Mouse (Mus musculus) cerebellum, adult 9-11 months (tissue): ENCODE results near the gene Ccdc85c.

Source experiments
- DNase-seq: peaks from one replicate; pipeline ENCODE4 v3.0.0; 2022

Gene Ccdc85c

DNA sequence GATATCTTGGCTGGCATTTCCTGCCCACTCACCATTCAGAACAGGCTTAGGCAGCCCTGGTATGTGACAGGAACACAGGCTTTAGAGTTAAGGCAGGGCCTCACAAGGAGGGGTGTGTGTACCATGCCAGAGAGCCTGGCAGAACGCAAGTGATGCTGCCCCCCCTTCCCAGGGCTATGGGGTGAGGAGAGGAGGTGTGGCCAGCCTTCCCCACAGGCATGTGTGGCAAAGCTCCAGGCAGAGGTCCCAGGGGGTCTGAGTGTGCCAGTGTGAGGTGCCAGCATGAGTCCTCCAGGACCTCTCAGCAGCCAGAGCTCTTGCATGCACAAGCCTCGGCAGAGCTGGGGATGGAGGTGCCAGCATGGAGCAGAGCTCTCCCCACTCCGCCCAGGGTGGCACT, 19.4 kb upstream of the Ccdc85c start:
- DNase-seq = no peak

DNA sequence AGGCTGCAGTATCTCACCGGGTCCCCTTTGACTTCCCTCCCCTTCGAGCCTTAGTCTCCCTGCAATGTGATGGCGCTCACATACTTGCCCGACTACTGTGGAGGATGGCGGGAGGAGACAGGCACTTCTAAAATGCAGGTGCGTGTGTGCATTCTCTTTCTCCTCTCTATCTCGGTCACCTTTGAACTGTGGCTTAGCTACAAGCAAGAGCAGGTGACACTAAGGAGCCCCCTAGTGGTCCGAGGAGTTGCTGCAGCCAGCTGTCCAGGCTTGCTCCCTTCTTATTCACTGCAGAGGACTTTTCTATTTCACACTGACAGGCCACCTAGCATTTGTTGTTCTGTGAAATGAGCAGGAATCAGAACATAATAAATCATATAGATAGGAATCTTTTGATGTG, 17.7 kb upstream of the Ccdc85c start:
- DNase-seq = peak; percentile 79

DNA sequence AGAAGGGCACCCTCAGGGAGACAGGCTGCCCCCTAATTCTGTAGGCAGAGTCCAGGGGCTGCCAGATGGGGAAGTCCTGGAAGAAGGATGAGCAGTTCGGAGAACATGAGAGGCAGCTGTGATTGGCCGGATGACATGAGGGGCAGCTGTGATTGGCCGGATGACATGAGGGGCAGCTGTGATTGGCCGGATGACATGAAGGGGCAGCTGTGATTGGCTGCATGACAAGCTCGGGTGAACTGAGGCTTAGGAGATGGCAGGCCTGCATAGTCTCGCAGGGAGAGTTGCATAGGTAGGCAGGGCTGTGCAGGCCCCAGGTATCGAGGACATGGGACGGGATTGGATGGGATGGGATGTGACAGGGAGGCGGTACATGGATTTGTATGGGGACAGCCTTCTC, 17.2 kb upstream of the Ccdc85c start:
- no peak for DNase-seq

DNA sequence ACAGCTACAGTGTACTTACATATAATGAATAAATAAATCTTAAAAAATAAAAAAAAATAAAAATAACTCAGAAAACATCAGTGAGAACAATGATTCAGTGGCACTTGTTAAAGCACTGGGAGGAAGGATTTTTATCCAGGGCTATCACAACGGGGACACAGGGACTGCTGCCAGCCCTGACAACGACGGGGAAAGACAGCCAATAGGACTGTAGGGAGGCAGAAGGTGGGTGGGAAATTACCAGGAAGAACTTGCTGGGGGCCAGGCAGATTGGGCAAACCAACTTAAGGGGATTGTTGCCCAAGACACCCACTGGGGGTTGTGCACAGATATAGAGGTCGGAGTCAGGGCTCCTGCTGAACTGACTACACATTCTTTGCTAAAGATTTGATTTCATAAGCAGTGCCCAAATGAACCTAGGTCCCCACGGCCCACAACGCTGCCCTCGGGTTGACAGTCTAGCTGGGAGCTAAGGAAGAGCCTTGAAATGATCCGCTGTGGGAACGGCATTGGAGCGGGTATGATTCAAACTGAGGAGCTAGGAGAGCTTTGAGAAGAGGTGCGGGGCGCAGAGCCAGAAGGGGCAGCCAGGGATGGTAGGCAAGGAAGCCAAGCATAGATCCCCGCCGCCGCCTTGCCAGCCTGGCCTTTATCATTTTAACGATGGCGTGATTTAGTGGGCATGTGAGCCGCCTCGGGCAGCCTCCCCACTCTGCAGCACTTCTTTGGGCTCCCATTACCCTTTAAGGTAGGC, 13.1 kb upstream of the Ccdc85c start:
- DNase-seq = no peak

DNA sequence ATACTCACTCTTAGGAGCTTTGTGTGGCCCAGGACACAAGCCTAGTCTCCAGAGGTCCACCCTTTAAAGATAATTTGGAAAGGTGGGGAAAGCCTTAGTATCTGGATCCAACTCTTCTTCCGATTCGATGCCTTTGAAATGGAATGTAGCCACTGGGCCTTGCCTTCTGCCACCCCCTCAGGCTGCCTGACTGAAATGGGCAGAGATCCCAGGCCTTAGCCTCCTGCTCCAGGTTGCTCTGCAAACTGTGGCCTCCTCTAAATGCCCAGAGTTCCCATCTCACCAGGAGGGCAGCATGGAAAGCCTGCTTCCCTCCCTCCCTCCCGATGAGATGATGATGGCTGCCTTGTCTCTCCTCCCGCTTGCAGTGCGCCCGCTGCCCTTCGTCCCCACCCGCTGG, 11.8 kb upstream of the Ccdc85c start:
- DNase-seq = peak; percentile 79

DNA sequence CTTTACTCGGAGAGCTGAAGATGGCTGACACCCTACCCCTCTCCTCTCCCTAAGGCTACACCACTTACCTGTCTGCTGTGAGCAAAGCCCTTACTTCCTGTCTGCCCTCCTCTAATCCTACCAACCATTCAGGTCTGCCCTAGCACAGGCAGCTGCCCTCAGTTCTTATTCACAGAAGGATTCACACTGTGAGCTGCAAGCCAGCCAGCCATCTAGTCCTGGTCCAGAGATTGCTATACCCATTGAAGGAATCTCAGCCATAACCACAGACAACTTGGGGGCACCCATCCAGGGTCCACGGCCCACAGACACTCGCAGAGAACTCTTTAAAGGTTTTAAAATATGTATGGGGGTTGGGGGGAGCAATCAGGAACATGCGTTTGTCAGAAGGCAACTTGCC, 11.2 kb upstream of the Ccdc85c start:
- no peak for DNase-seq

DNA sequence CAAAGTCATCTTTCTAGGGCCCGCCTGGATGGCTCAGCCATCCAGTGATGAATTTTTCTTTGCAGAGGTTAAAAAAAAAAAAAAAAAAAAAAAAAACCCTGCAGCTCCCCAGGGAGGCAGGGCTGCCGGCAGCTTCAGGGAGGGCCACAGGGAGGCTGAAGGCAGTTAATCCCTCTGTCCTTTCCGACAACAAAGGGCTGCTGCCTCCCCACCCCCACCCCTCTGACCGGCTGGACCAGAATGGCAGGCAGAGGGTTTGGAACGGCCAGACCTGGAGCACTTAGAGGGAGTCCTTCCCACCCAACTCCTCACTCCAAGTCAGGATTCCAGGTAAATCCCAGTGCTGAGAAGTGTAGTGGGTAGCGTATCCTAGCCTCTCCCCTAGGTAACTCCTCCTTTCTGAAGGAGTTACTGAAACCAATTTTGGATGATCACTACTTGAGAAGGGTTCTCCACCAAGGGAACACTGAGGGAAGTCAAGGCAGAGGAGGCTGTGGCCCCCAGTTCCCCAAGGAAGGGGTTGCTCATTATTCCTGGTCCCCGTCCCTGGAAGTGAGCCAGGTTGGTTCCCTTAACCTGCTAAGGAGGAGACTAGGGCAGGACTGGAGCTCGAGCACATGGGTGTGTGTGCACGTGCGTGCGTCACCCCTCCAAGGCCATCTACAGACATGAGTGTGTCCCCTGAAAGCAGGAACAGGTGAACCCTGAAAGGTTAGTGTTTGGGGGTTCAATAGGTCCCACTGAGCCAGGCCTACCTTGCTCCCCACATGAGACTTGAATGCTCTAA, 10.2 kb upstream of the Ccdc85c start:
- peak; percentile 14 for DNase-seq

DNA sequence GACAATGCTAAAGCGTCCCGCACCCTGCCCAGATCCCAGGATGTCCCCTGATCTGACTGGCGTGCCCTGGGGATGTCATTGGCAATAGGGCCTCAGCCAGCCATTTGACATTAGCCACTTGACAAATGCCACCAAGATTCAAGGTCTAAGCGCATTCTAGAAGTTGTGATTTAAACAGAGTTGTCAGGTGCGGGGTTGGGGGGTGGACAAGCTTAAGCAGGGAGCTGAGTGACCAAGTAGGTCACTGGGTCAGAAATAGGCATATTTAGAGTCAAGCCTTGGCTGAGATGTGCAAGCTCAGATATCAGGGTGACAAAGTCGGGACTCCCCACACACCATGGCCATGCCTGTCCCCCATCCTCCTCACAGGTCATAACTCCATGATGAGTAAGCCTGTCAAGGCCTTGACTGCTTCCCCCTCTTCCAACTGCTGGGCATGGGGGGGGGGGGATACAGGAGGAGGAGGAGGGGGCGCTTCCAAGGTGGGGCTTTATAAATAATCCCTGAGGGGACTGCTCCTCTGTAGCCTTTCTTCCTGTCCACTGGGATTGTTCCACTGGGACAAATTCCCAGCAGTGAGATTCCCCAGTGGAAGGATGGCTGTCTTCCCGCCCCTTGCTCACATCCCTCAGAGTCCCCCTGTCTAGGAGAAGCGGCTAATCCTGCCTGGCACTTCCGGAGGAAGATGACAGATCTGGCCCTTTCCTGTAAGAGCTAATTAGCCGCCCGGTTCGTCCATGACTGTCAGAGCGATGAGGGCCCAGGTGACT, 9.4 kb upstream of the Ccdc85c start:
- peak; percentile 23 for DNase-seq

DNA sequence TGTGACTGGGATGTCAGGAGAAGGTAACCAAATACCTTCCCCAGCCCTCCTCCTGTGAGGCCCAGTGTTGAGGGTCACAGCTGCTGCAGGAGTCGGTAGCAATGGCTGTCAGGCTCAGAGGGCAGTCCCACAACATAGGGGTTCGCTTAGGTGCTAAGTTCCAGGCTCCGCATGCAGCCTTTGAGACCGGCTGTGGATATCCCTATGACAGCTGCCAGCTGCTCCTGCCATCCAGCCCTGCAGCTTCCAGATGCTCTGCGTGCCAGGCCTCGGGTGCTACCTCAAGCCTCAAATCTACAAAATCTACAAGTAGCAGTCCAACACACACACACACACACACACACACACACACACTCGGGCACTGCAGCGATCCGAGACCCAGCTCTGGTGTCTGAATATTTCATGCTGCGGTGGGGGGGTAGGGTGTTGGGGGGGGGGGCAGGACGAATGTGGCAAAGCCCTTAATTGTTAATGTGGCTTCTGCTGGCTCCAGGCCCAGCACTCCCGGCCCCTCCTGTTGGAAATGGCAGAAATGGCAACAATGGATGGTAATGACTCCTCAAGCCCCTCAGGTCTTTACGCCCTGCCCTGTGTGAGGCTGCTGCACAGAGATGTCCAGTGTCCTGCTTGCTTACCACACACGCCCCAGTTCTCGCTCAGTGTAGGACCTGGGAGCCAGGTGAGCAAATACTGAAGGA, 3.1 kb upstream of the Ccdc85c start:
- peak; percentile 67 for DNase-seq

DNA sequence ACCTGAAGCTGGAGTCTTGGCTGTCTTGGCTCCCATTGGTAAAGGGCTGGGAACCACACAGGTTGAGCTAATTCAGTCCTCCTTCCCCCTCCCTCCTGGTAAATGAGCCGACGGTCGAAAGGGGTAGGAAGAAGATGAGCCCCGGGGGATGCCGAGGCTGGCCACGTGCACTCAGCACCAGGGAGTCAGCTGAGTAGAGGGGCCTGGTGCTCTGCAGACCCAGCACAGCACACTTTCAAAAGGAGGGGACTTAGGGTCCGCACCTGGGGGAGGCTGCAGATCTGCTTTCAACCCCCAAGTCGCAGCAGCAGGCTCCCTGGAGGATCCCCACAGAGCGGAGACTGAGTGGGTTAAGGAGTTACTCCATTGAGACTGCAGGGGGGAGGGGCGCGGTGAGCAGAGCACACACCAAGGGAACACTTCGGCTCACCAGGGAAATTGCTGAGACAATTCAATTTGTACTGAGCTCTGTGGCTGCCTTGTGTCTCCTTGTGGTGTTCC, 2.2 kb upstream of the Ccdc85c start:
- DNase-seq = peak; percentile 63

DNA sequence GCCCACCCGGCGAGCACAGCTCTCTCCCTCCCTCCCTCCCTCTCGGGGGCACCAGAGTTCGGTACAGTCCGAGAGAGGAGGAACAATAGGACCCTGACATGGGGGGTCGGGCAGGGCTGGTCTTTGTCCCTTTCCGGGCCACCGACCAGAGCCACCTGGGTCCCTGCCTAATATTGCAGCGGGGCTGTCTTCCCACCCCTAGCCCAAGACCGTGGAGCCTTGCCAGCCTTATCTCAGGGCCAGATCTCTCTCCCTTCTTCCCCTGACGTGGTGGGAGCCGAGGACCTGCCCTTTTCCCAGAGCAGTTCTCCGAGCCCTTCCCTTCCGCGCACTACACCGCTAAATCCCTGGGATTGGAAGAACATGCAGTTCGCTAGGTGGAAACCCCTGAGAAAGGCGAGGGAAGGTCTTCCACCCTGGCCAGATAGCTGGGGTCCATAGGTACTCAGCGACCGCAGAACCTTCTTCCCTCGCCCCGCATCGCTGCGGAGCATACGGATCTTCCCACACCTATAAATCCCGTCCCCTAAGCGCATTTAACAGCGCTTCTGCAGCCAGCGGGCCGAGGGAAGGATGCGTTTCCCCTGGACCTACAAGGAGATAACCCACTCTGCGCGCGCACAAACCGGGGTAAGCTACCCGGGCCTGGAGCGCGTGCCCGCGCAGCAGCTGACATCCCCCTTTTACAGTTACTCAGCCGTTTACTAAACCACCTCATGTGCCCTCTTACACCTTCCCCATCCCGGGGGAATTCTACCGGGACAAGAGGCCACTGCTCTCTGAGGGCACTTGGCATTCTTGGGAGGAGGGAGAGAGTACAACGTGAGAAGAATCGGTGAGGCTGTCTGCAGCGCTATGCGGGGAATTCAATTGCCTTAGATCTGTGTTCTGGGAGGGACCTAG, 946 bp upstream of the Ccdc85c start:
- DNase-seq = peak; percentile 85

DNA sequence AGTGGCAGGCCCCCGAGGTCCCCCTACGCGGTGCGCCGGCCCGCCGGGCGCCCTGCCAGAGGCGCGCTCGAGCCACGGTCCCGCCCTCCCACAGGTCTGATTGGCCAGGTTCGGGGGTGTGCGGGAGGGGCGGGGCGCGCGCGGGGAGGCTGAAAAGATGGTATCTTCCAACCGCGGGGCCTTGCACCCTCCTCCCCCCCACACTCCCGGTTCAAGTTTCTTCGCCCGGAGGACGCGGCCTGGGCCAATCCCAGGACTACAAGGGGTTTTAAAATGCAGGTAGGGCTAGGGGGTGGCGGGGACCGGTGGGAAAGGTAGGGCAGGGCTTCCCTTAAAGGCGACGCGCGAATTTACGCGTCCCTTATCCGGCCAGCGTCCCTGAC, 274 bp upstream of the Ccdc85c start:
- DNase-seq = peak; percentile 99

DNA sequence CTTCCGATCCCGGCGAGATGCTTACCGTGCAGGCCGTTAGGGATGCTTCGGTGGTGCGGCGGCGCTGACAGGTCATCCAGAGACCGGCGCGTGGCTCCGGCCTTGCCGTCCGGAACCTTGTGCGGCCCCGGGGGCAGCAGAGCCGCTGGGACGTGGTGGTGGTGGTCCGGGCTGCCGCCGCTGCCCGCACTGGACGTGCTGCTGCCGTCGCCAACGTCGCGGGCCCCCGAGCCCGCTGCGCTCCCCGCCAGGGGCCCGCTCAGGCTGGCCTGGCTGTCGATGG, 971 bp downstream of the Ccdc85c start:
- DNase-seq = peak; percentile 66

DNA sequence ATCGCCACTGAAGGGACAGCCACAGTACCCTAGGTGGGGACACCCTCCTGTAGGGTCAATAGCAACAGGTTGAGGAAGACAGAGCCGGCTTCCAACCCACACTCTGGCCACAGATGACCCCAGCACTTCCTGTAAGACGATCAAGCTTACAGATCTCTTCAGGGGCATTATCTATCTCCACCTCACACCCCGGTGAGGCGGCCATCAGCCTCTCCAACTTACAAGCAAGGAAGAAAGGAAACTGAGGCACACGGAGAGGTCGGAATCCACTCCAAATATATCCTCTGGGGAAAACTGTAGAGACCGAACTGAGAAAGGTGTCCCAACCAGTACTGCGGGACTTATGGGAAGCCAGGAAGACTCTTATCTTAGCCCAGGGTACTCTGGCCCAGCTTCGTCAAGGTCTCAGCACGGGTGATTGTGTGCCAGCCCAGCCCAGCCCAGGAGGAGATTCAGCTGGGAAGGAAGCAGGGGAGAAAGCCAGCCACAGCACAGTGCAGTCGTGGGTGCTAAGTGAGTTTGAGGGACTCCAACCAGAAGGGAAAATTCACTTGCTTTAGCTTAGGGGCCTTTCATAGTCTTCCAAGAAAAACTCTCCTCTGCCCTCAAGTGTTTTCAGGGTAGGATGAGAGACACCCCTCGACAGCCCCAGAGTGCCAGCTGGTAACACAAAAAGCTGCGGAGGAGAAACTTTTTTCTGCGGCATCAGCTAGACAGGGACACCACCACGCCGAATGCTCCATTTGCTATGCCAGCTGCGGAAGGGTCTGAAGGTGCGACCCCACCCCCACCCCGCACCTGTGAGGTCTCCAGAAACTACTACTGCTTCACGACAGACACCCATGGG, 1.5 kb downstream of the Ccdc85c start:
- peak; percentile 60 for DNase-seq

DNA sequence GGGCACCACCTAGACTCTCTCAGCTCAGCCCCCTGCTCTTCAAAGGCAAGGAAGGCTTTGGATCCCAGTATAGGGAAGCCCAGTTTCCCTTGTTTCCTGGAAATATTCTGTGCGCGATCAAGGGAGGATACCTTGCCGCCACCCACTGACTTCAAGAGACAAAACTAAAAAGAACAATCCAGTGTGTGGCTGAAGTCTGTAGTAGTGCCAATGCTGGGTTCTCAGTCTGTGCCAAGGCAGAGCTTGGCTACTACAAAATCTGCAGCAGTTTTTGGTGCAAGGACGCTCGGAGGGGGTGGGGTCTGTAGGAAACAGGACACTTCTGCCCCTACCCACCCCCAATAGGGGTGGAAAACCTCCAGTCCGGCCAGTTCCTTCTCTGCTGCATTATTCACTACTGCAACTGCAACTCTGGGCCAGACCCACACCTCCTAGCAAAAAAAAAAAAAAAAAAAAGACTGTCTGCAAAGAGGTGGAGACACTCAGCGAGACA, 3.0 kb downstream of the Ccdc85c start:
- peak; percentile 76 for DNase-seq

DNA sequence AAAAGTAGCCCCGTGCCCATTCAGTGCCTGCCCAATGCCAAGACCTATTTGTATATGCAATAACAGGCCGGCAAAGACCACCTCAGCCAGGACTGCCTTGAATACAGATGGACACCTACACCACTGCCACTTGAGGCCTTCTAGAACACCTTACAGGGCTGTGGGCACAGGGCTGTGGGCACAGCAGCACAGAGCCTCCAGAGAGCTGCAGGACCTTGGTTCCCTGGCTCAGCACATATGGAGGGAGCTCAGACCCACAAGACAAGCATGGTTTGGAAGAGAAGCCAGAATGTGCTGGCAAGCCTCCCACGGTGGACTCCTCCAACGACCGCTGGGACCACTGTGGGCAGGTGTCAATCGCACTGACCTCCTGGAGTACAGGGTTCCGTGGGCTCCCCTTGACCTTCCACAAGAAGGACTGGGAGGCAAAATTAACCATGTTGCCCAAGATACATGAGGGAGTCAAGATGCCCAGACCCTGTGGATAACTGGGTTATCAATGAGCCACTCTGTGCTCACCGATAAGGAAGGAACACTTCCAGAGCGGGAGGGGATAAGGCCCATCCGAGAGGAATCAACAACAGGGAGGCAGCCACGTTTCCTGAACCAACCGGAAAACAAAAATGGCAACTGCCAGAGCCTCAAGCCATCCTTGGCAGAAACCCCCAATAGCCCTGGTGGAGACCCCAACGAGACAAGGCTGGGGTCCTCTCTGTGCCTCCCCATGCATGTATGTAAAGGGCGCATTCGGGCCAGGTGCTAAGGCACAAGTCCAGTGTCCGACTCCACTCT, 3.7 kb downstream of the Ccdc85c start:
- peak; percentile 70 for DNase-seq

DNA sequence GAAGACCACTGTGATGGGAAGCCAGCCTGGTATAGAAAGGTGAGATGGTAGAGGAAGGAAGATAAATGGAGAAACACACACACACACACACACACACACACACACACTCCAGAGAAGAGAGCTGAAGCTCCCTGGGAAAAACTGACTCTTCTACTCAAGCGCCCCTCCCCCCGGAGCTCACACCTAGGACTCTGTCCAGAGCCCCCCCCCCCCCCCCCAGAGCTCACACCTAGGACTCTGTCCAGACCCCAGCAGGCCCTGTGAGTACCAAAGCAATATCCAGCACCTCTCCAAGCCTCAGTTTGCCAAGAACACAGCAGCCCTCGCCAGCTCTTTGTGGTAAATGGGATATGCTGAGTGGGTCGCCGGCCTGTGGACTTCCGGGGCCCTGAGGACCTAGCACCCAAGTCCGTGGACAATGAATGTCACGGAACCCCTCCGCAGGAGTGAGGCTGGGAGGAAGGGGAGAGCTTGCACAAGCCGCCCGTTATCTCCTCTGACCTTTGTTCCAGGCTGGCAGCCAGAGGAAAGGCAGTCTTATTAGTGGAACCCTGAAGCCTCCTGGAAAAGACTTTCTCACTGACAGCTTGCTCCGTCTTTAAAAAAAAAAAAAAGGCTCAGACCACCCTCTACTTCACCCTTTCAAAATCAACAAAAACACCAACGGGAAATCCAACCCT, 4.8 kb downstream of the Ccdc85c start:
- peak; percentile 51 for DNase-seq

DNA sequence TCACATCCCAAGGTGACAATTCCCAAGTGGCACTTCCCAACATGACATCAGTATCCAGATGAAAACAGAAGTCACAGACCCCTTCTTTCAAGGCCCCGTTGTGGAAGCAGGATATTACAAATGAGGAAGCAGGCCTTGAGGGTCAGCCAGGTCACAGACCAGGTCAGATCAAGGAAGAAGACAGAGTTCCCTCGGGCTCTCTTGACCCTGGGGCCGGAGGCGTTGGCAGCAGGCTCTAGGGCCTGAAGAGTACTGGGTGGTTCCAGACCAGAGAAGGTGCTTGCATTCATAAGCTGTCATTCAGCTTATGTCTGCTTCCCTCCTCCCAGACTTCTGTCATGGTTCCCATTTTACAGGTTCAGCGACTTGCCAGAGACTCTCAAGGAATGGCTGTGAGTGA, 5.5 kb downstream of the Ccdc85c start:
- peak; percentile 53 for DNase-seq

DNA sequence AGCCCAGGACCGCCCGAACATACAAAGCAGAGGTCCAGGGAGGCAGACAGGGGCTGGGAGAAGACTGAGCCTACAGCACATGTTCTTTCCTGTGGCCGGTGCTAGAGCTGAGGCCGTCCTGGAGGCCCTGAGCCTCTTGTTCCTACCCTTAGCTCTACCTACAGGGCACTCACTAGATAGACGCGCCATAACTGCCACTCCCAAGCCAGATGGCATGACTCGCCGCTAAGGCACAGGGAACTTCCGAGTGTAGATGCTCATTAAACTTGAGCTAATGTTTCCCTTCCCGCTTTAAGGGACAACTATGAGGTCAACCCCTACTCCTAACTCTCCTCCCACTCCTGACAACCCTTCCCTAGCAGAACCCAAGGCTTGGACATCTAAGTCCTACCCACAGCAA, 6.3 kb downstream of the Ccdc85c start:
- DNase-seq = peak; percentile 46
